Mouse (Mus musculus) heart, embryonic 11.5 days (tissue): Measurements from ENCODE around the gene Phactr1. TPM values are rescaled to one million over a fixed set of nuclear protein-coding genes. Genes with fewer than 3 reads are reported as not detected.

Experiments used
- ATAC-seq: fragments of 200-750 bp; cut with Nextera tagmentation; replicated peaks from 2 replicates; pipeline ENCODE4 v1.8.0; 2017; ENCODE audit warnings: moderate library complexity; ENCODE audit not compliant: insufficient number of reproducible peaks, low FRiP score, low TSS enrichment
- H3K27ac ChIP-seq: fragments of 300-500 bp; sonication (generic); 2 replicates; pipeline ENCODE4 v1.5.1; 2014; ENCODE audit warnings: mild to moderate bottlenecking, low read depth, low read length
- H3K27me3 ChIP-seq: fragments of 300-500 bp; sonication (generic); 2 replicates; pipeline ENCODE4 v1.6.1; 2014; ENCODE audit warnings: mild to moderate bottlenecking, low read length, mixed read lengths; ENCODE audit not compliant: control insufficient read depth, insufficient read depth
- H3K36me3 ChIP-seq: fragments of 300-500 bp; sonication (generic); 2 replicates; pipeline ENCODE4 v1.6.1; 2014; ENCODE audit warnings: mild to moderate bottlenecking, low read length, moderate library complexity, mixed read lengths; ENCODE audit not compliant: control insufficient read depth, insufficient read depth
- H3K4me1 ChIP-seq: fragments of 300-500 bp; sonication (generic); 2 replicates; pipeline ENCODE4 v1.6.1; 2014; ENCODE audit warnings: low read length; ENCODE audit not compliant: control insufficient read depth, insufficient read depth
- H3K4me2 ChIP-seq: fragments of 300-500 bp; sonication (generic); 2 replicates; pipeline ENCODE4 v1.6.1; 2014; ENCODE audit warnings: mild to moderate bottlenecking, moderate library complexity
- H3K4me3 ChIP-seq: fragments of 300-500 bp; sonication (generic); 2 replicates; pipeline ENCODE4 v1.5.1; 2014; ENCODE audit warnings: low read depth, low read length
- H3K9ac ChIP-seq: fragments of 300-500 bp; sonication (generic); 2 replicates; pipeline ENCODE4 v1.6.1; 2014; ENCODE audit warnings: mild to moderate bottlenecking, low read depth, low read length, moderate library complexity
- H3K9me3 ChIP-seq: fragments of 300-500 bp; sonication (generic); replicated peaks from 2 replicates; pipeline ENCODE4 v1.6.1; 2016; ENCODE audit warnings: low read length; ENCODE audit not compliant: control insufficient read depth
- WGBS: fragments of 180-500 bp; shearing (Covaris S2); extraction: QIAGEN DNeasy Blood & Tissue Kit; methylation state at CpG from one replicate; pipeline ENCODE4 v1.1.7; 2014; ENCODE audit not compliant: insufficient replicate concordance; 5-methylcytosine and 5-hydroxymethylcytosine counted together
- polyA plus RNA-seq: library from polyadenylated mRNA; unstranded; fragments of >200 nt; fragmentation: Nextera tagmentation; extraction: Ambion mirVana; gene quantifications from 2 replicates; pipeline ENCODE4 v1.2.1, GENCODE M21; 2014

Gene Phactr1
- polyA plus RNA-seq, 1 experiment from 2014 or later, result 4.2 TPM

DNA sequence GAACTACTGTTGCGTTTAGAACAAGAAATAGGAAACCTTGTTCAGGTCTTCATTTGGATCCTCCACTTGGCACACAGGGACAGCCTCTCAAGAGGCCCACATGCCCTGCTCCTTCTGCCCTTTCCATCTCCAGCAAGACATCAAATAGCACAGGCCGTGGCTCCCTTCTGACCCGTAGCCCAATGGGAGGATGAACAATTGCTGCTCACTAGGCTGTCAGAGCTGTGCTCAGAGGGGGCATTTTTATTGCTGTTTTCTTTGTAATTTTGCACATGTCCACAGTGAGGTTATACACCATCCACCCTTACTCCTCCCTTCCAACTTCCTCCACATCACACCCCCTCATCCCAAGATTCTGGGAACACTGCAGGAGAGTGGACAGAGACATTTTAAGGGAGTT, 269.6 kb downstream of the Phactr1 start:
- Histone ChIP-seq H3K9ac (no peak overlapping the region), H3K27me3 (no peaks in the 10 kb centered on the region), H3K36me3 (no peaks in the 10 kb centered on the region), H3K4me2 (no peak overlapping the region), H3K4me3 (no peak overlapping the region), H3K9me3 (no peaks in the 10 kb centered on the region), H3K4me1 (no peaks in the 10 kb centered on the region), H3K27ac (no peak overlapping the region)
- WGBS, result 66% methylated on average over 3 of the region's 3 CpGs
- no peak for ATAC-seq

DNA sequence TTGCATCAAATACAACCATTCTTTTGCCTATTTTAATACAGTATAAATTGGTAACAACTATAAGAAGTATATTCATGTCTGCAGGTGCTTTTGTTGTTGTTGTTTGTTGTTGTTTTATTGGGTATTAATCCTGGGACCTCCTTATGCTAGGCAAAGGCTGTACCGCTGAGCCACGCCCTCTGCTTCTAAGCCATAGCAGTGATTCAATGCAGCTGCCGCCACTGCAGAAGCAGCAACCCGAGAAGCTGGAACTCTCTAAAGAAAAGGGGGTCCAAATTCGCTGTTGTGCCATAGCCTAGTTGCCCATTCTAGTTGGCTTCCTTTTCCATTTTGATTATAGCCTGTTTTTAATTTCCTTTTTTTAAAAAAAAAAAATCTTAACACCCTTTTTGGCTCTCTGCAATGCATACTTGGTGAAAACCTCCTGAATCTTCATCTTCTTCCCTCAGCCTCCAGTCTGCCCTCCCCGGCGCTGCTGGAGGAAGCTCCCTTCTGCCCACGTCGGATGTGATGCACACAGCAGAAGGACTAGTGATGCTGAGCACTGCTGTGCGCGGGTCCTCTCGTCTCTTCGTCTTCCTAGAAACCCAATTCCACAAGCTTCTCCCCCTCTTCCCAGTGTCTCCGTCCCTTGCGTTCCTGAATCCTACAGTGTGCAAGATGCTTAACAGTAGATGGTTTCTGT, 271.8 kb downstream of the Phactr1 start:
- 69% methylated on average over 15 of the region's 15 CpGs for WGBS

DNA sequence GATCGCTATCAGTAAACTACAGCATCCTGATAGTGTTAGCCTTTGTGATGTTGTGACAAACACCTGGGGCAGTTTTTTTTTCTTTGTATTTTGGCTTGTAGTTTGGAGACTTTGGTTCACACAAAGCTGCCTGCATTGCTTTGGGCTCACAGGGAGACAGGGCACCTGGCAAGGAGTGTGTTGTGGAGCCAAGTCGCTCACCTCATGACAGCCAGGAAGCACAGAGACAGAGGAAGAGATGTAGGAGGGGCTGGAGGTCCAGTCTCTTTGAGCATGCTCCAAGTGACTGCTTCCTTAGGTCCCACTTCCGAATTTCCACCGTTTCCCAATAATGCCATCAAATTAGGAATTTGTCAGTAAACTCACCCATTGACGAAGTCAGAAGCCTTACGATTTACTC, 272.6 kb downstream of the Phactr1 start:
- H3K27me3 ChIP-seq, result no peaks in the 10 kb centered on the region
- no peak overlapping the region for H3K27ac ChIP-seq
- H3K4me3 ChIP-seq, result no peak overlapping the region
- H3K36me3 ChIP-seq, result no peaks in the 10 kb centered on the region
- H3K4me2 ChIP-seq, result no peak overlapping the region
- no peak for ATAC-seq
- no peaks in the 10 kb centered on the region for H3K9me3 ChIP-seq
- WGBS, result 82% methylated on average over 6 of the region's 6 CpGs
- H3K9ac ChIP-seq, result no peak overlapping the region
- no peaks in the 10 kb centered on the region for H3K4me1 ChIP-seq

More for the DNA sequence above, 271.8 kb downstream of the Phactr1 start:
- no peak for ATAC-seq
- no peaks in the 10 kb centered on the region for H3K9me3 ChIP-seq
- H3K27me3 ChIP-seq, result no peaks in the 10 kb centered on the region
- H3K9ac ChIP-seq, result no peak overlapping the region
- no peaks in the 10 kb centered on the region for H3K4me1 ChIP-seq
- no peaks in the 10 kb centered on the region for H3K36me3 ChIP-seq
- no peak overlapping the region for H3K4me2 ChIP-seq
- no peak overlapping the region for H3K4me3 ChIP-seq
- no peak overlapping the region for H3K27ac ChIP-seq

DNA sequence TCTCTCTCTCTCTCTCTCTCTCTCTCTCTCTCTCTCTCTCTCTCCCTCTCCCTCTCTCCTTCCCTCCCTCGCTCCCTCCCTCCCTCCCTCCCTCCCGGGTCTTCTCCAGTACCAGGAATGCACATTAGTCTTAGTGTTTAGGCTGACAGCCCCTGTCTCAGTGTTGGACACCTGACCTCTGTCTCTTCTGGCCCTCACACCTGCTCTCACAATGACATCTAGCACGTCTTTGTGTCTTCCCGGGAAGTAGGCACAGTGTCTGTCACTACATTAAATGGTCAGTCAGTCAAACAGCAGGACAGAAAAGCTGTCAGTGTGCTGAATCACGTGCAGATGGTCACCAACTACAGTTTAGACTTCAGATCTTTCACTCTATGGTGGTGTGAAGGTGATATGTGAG, 273.7 kb downstream of the Phactr1 start:
- no peak overlapping the region for H3K4me2 ChIP-seq
- H3K4me1 ChIP-seq, result no peaks in the 10 kb centered on the region
- ATAC-seq, result no peak
- H3K9me3 ChIP-seq, result no peaks in the 10 kb centered on the region
- H3K36me3 ChIP-seq, result no peaks in the 10 kb centered on the region
- H3K9ac ChIP-seq, result no peak overlapping the region
- no peak overlapping the region for H3K27ac ChIP-seq
- WGBS, result 67% methylated on average over 5 of the region's 5 CpGs
- no peaks in the 10 kb centered on the region for H3K27me3 ChIP-seq
- H3K4me3 ChIP-seq, result no peak overlapping the region

DNA sequence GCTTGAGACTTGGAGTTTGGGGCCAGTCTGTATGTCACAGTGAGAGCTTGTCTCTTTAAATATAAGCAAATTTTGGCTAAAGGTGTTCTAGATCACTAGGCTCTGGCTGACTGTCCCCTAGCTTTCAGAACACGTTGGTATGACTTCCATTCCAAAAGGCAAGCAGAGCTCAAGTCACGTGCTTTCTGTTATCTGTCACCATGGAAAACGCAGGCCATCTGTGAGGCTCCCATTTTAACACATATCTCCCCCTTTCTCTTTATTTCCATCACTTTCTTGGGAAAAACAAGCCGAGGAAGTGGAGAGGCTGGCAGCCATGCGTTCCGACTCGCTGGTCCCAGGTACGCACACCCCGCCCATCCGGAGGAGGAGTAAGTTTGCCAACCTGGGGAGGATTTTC, 275.9 kb downstream of the Phactr1 start:
- Histone ChIP-seq H3K4me3 (no peak overlapping the region), H3K4me2 (no peak overlapping the region), H3K9me3 (no peaks in the 10 kb centered on the region), H3K27me3 (no peaks in the 10 kb centered on the region), H3K4me1 (no peaks in the 10 kb centered on the region), H3K9ac (no peak overlapping the region), H3K36me3 (no peaks in the 10 kb centered on the region), H3K27ac (no peak overlapping the region)
- 72% methylated on average over 10 of the region's 10 CpGs for WGBS
- ATAC-seq, result no peak

DNA sequence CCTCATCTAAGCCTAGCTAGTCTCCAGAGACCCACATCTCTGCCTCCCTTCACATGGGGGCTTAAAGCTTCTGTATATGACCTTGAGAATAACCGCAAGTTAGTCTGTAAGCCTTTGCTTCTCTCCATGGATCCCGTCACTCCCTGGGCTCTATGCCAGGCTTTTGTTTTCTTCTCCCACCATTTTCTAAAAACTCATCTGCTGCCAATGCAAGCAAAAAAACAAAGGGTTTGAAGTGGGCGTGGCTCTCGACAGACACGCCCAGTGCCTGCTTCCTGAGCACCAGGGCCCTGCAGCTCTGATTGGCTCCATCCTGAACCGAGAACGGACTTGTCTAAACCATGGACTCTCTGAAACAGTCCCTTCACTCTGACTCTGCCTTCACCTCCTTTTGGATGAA, 277.4 kb downstream of the Phactr1 start:
- no peak overlapping the region for H3K27ac ChIP-seq
- no peak overlapping the region for H3K4me2 ChIP-seq
- no peaks in the 10 kb centered on the region for H3K36me3 ChIP-seq
- H3K27me3 ChIP-seq, result no peaks in the 10 kb centered on the region
- no peaks in the 10 kb centered on the region for H3K4me1 ChIP-seq
- H3K9ac ChIP-seq, result no peak overlapping the region
- ATAC-seq, result no peak
- no peak overlapping the region for H3K4me3 ChIP-seq
- 62% methylated on average over 7 of the region's 7 CpGs for WGBS
- H3K9me3 ChIP-seq, result no peaks in the 10 kb centered on the region

DNA sequence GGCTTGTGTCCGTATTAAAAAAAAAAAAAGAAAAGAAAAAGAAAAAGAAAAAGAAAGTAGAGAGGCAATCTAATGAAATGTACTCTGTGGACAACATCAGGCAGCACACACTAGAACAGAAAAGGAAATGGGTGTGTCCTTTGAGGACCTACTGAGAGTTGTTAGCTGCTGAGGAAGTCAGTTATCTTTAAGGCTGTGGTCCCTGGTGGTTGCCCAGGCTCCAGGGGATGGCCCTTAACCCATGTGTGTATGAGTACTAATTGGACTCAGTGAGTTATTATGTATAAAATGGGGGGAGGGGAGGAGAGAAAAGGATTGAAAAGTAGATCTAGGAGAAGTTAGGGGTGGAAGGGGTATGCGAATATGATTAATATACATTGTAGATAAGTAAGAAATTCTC, 278.4 kb downstream of the Phactr1 start:
- Histone ChIP-seq H3K4me3 (no peak overlapping the region), H3K27me3 (no peaks in the 10 kb centered on the region), H3K9ac (no peak overlapping the region), H3K36me3 (no peaks in the 10 kb centered on the region), H3K4me1 (no peaks in the 10 kb centered on the region), H3K9me3 (no peaks in the 10 kb centered on the region), H3K27ac (no peak overlapping the region), H3K4me2 (no peak overlapping the region)
- ATAC-seq, result no peak
- 78% methylated on average over 2 of the region's 2 CpGs for WGBS

DNA sequence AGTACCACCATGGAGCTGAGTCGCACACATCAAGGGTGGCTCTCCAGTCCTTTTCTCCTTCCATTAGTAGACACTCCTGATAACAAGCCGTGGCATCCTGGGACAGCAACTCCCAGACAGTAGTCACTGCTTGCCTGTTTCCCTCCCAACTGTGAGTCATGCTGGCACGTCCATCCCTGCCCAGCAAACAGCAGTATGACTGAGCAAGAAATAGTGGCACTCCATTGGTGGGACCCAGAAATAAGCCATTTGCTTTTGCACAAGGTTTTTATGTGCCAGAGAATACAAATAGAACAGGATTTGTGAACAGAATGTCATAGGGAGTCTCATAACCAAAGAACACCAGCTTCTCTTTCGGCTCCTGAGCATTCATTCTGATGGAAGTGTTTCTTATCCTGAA, 281.1 kb downstream of the Phactr1 start:
- H3K36me3 ChIP-seq, result no peaks in the 10 kb centered on the region
- no peak overlapping the region for H3K4me3 ChIP-seq
- no peak overlapping the region for H3K4me2 ChIP-seq
- no peak overlapping the region for H3K9ac ChIP-seq
- H3K27me3 ChIP-seq, result no peaks in the 10 kb centered on the region
- H3K4me1 ChIP-seq, result no peaks in the 10 kb centered on the region
- no peak overlapping the region for H3K27ac ChIP-seq
- 81% methylated on average over 4 of the region's 4 CpGs for WGBS
- ATAC-seq, result no peak
- H3K9me3 ChIP-seq, result no peaks in the 10 kb centered on the region

DNA sequence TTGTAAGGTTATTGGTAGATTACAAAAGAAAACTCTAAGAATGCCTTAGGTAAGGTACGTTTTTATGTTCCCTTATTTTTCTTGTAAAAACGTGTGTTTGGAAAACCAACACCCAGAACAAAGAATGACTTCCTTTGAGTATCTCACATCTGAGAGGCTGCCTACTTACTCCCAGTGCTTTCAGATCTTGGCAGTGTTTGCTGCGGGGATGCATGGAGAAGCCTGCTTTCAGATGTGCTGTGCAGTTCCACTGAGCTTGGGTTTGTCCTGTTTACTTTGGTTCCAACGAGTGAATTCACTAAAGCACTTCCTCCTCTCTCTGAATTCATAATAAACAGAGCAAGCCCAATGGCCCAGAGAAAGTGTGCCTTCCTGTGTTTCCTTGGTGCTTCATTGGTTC, 288.1 kb downstream of the Phactr1 start:
- H3K9ac ChIP-seq, result no peak overlapping the region
- H3K27ac ChIP-seq, result no peak overlapping the region
- no peaks in the 10 kb centered on the region for H3K27me3 ChIP-seq
- H3K4me3 ChIP-seq, result no peak overlapping the region
- no peak overlapping the region for H3K4me2 ChIP-seq
- WGBS, result 57% methylated on average over 4 of the region's 4 CpGs
- no peak for ATAC-seq
- H3K4me1 ChIP-seq, result no peaks in the 10 kb centered on the region
- H3K36me3 ChIP-seq, result no peaks in the 10 kb centered on the region
- no peaks in the 10 kb centered on the region for H3K9me3 ChIP-seq
